Mouse (Mus musculus) ovary, adult 10 weeks (tissue): Measurements from ENCODE around the gene Slc38a4. TPM values are rescaled to one million over a fixed set of nuclear protein-coding genes. Genes with fewer than 3 reads are reported as not detected.

Source experiments
- polyA plus RNA-seq: library from polyadenylated mRNA; stranded (reverse); fragments of 350-450 nt; fragmentation: Illumina TruSeq; extraction: RNeasy Lipid Tissue Mini Kit (QIAGEN cat#74804); gene quantifications from one replicate; pipeline ENCODE4 v1.2.3, GENCODE M21; 2014

The Slc38a4 gene
- polyA plus RNA-seq, result 27.0 TPM

DNA sequence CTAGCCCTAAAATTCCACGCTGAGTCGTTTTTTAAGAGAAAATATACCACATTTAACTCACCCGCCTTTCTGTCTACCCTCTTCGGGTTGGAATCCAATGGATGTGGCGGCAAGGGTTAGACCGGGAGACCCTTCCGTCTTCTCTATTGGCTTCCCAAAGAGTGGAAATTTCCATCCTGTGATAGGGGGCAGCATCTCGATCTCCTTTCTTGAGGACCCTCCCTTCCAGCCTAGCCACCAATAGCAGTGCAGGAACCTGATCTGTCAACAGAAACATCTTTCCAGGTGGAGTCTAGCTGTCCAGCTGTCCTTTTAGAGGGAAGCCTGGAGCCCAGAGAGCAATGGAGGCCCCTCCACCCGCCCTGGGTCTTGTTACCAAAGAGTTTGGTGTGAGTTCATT is at the start of gene Slc38a4:
Gene Slc38a4, minus strand, starts transcription at position 163 of the 400 bp plus-strand sequence.

Other genes with a start within 250 kb of the Slc38a4 start
- 1.8 TPM for gene Pced1b, start 191.2 kb upstream of the Slc38a4 start, polyA plus RNA-seq
- 18.7 TPM for gene Amigo2, start 191.3 kb upstream of the Slc38a4 start, polyA plus RNA-seq